Mouse (Mus musculus) lung, postnatal 10 days (tissue): ENCODE results near the gene Gm572.
A peak's percentile ranks its signal among the peaks of the same experiment; 100 is the strongest.

Experiments used
- DNase-seq: peaks from one replicate; pipeline ENCODE4 v3.0.0; 2021

Gm572 gene

GRCm38 (mm10) chr4:148625756-148626622 lies 17.1 kb upstream of the Gm572 start:
- DNase-seq = peak; percentile 63

- peak; percentile 98 for DNase-seq
Observed at GRCm38 (mm10) chr4:148626623-148627185, 16.4 kb upstream of the Gm572 start, which contains the start of gene Tardbp. Gene Tardbp, minus strand, starts transcription at chr4:148627019.

GRCm38 (mm10) chr4:148627246-148627645 lies 15.9 kb upstream of the Gm572 start:
- no peak for DNase-seq

- DNase-seq = peak; percentile 38
Observed at GRCm38 (mm10) chr4:148632013-148632692, 11.0 kb upstream of the Gm572 start.

GRCm38 (mm10) chr4:148633395-148634061 lies 9.6 kb upstream of the Gm572 start:
- no peak for DNase-seq

- no peak for DNase-seq
Observed at GRCm38 (mm10) chr4:148635309-148635708, 7.8 kb upstream of the Gm572 start.

- DNase-seq = no peak
Observed at GRCm38 (mm10) chr4:148638302-148638701, 4.8 kb upstream of the Gm572 start.

- no peak for DNase-seq
Observed at GRCm38 (mm10) chr4:148639455-148639854, 3.7 kb upstream of the Gm572 start.

- no peak for DNase-seq
Observed at GRCm38 (mm10) chr4:148641121-148641520, 2.0 kb upstream of the Gm572 start.

GRCm38 (mm10) chr4:148644157-148644511 lies 1.0 kb downstream of the Gm572 start:
- peak; percentile 78 for DNase-seq

- no peak for DNase-seq
Observed at GRCm38 (mm10) chr4:148644926-148645325, 1.8 kb downstream of the Gm572 start.

GRCm38 (mm10) chr4:148646616-148647015 lies 3.5 kb downstream of the Gm572 start:
- peak; percentile 44 for DNase-seq

- no peak for DNase-seq
Observed at GRCm38 (mm10) chr4:148649309-148649708, 6.2 kb downstream of the Gm572 start.

GRCm38 (mm10) chr4:148651045-148651444 lies 7.9 kb downstream of the Gm572 start:
- DNase-seq = no peak

GRCm38 (mm10) chr4:148654701-148655398 lies 11.7 kb downstream of the Gm572 start:
- peak; percentile 47 for DNase-seq

- no peak for DNase-seq
Observed at GRCm38 (mm10) chr4:148656691-148657258, 13.7 kb downstream of the Gm572 start.

GRCm38 (mm10) chr4:148657776-148658175 lies 14.7 kb downstream of the Gm572 start:
- no peak for DNase-seq

- DNase-seq = no peak
Observed at GRCm38 (mm10) chr4:148660174-148660573, 17.1 kb downstream of the Gm572 start.

GRCm38 (mm10) chr4:148662168-148662965 lies 19.2 kb downstream of the Gm572 start:
- DNase-seq = peak; percentile 86

- no peak for DNase-seq
Observed at GRCm38 (mm10) chr4:148663326-148663725, 20.2 kb downstream of the Gm572 start.

GRCm38 (mm10) chr4:148664021-148664420 lies 20.9 kb downstream of the Gm572 start:
- no peak for DNase-seq
